Mouse (Mus musculus) cerebellum, adult 9-10 months (tissue): Measurements from ENCODE around the gene Rimbp2.
"Not testable (repeated sequence)": the region's sequence is repeated elsewhere in the genome, so short reads cannot be mapped to it uniquely, and the experiment has no call there.

Source experiments
- DNase-seq: peaks from one replicate; pipeline ENCODE4 v3.0.0; 2022

Gene Rimbp2

GRCm38 (mm10) chr5:128739168-128739837 lies 214.0 kb downstream of the Rimbp2 start:
- DNase-seq = no peak

DNA sequence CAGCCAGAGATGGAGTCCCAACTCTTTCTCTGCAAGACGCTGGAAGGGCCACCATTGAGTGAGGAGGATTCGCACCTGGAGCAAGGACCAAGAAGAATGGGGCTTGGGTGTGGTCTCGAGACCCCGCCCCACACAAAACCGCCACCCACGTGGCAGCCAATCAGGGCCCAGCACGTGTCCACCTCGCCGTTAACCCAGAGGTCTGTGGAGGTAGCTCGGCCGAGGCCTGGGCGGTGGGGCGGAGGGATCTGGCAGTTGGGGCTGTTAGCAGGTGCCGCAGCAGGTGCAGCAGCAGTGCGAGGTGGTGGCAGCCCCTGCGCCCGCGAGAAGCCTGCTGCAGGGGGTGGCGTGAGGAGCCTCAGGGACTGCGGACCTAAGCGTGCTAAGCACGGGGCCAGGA lies 217.4 kb downstream of the Rimbp2 start:
- DNase-seq = no peak

DNA sequence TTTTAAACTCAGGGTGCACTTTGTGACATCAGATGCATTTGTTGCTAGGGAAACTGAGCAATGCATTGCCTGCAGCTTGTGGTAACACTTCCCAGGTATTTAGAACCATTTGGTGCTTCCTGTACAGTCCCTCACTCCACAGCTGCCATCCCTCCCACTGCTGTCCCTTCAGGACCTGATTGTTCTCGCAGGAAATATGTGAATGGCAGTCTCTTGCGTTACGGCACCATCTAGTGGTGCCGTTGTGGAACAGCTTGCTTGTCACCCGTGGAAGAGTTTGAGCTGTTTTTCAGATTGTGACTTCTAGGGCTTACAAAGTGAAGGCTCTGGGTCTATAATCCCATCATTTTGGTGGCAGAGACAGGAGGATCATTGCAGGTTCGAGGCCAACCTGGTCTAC lies 219.3 kb downstream of the Rimbp2 start:
- peak; percentile 18 for DNase-seq

- no peak for DNase-seq
Measured at GRCm38 (mm10) chr5:128732416-128733014, 220.8 kb downstream of the Rimbp2 start.

DNA sequence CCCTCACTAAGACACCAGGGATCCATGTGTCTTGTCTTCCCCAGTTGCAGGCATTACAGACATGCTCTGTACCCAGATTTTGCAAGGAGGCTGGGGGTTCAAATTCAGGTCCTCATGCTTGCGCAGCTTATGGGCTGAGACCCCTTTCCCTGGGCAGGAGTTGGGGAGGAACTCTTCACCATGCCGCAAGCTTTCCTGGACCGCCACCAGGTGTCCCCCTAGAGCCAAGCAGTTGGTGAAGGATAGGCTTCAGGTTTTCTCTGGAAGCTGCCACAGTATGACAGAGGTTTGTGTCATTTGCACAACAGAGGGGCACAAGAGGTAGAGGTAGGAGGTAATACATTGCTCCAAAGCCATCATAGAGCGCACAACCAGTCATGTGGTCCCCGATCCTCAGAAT lies 222.7 kb downstream of the Rimbp2 start:
- no peak for DNase-seq

DNA sequence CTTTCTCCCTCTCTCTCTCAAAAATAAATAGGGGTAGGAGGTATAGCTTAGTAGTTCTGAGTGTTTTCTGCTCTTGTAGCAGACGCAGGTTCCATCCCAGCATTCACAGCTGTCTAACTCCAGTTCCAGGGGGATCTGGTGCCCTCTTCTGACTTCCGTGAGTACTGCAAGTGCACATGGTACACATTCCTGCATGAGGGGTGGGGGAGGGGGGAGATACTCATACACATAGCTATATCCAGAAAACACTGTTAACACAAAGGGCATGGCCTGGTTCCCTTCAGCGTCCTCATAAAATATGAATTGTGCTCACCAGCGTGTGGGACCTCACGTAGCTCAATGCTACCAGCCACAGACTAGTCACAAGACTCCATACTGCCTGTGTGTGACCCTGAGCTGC lies 223.9 kb downstream of the Rimbp2 start:
- no peak for DNase-seq

DNA sequence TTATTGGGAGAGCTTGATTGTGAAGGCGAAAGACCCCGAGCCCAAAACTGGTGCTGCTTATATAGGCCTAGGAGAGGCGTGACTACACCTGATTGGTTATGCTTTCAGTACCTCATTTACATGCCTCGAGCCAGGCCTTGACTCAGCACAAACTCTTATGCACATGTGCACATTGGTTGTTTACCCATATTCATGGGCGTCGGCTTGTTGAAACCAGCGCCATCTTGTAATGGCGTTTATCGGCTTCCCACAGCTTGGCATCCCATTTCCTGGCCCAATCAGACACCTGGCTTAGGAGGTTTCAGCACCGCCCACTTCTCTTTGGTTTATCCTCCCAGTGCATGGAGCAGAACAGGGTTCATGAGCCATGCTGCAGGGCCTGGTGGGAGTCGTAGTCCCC lies 232.8 kb downstream of the Rimbp2 start:
- DNase-seq = not testable (repeated sequence)

- DNase-seq = no peak
Measured at GRCm38 (mm10) chr5:128715171-128715570, 238.1 kb downstream of the Rimbp2 start.

DNA sequence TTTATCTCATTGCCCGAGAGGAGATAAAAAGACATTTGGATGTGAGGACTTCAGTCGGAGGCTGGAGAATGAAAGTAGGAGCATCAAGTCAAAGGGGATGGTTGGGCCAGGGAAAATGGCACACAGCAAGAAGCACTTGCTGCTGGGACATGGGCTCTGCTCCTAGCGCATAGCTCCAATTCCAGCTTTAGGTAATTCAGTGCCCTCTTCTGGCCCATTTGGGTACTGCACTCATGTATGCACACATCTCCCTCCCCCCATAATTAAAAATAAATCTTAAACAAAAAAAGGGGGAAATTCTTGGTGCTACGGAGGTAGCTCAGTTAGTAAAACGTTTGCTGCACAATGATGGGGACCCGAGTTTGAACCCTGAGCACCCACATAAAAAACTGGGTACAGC lies 241.4 kb downstream of the Rimbp2 start:
- DNase-seq = no peak

- no peak for DNase-seq
Measured at GRCm38 (mm10) chr5:128710596-128710995, 242.7 kb downstream of the Rimbp2 start.

DNA sequence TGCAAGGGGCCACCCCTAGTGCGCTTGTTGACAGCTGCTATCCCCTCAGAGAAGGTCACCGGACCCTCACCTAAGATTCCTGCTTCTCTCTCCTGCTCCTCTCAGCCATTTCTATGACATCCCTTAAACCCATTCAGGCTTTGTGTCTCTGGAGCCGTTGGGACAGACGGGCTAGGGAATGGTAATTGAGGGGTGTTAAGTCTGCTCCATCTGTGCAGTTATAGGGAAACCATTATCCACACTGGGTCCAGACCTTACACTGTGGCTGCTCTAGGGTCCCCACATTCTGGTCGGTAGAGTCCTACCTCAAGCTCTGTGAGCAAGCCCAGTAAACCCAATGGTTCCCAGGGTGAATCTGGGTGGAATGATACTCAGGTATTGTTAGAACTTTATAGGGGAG lies 244.4 kb downstream of the Rimbp2 start:
- DNase-seq = no peak
